Mouse (Mus musculus) left cerebral cortex, postnatal 4 days (tissue): ENCODE data around the gene Pllp. TPM values are rescaled to one million over a fixed set of nuclear protein-coding genes. Genes with fewer than 3 reads are reported as not detected.

Experiments
- DNase-seq: peaks from one replicate; pipeline ENCODE4 v3.0.0-alpha.2; 2022
- intact Hi-C: fragments of 180-260 bp; cut with DNase I; formaldehyde crosslinking; loops from one replicate; pipeline ENCODE4 v1.15.1; 2025
- total RNA-seq, 2 experiments: library from RNA; stranded (reverse); gene quantifications; 2 replicates each; pipeline ENCODE4 v1.2.3; 2021

The Pllp gene
- total RNA-seq, 2 experiments from 2014 or later = 7.3 to 8.5 TPM

- intact Hi-C loops = loop anchor here (2.0 to 5.0 kb wide), 3 partner anchors 69 to 172 kb away; partner anchors contain the start of genes Cpne2 and Cx3cl1
- peak; percentile 96 for DNase-seq
These were observed 8.0 kb upstream of the Pllp start for GRCm38 (mm10) chr8:94703972-94704668.

- peak; percentile 85 for DNase-seq
- intact Hi-C loops = loop anchor here (5.0 kb wide), 1 partner anchor 171 kb away; the partner anchor contains the start of gene Cpne2
These were observed 7.1 kb upstream of the Pllp start for GRCm38 (mm10) chr8:94702844-94703813.

GRCm38 (mm10) chr8:94702156-94702555 is 6.1 kb upstream of the Pllp start:
- DNase-seq = no peak
- intact Hi-C loops = loop anchor here (5.0 kb wide), 1 partner anchor 170 kb away; the partner anchor contains the start of gene Cpne2

GRCm38 (mm10) chr8:94700421-94700935 is 4.4 kb upstream of the Pllp start:
- intact Hi-C loops = loop anchor here (5.0 kb wide), 1 partner anchor 168 kb away; the partner anchor contains the start of gene Cpne2
- DNase-seq = no peak

- intact Hi-C loops = no loop called here
These were observed 3.3 kb upstream of the Pllp start for GRCm38 (mm10) chr8:94699366-94699765.

GRCm38 (mm10) chr8:94697956-94698355 is 1.9 kb upstream of the Pllp start:
- DNase-seq = no peak
- intact Hi-C loops = no loop called here

More at GRCm38 (mm10) chr8:94699366-94699765, 3.3 kb upstream of the Pllp start:
- no peak for DNase-seq

- intact Hi-C loops = no loop called here
- no peak for DNase-seq
These were observed 488 bp upstream of the Pllp start for GRCm38 (mm10) chr8:94696566-94696965.

- DNase-seq = no peak
- intact Hi-C loops = no loop called here
These were observed 611 bp downstream of the Pllp start for GRCm38 (mm10) chr8:94695341-94695993.

- intact Hi-C loops = no loop called here
- DNase-seq = no peak
These were observed 1.4 kb downstream of the Pllp start for GRCm38 (mm10) chr8:94694701-94695100.

GRCm38 (mm10) chr8:94685953-94686352 is 10.1 kb downstream of the Pllp start:
- intact Hi-C loops = no loop called here
- DNase-seq = no peak

- intact Hi-C loops = no loop called here
- no peak for DNase-seq
These were observed 11.8 kb downstream of the Pllp start for GRCm38 (mm10) chr8:94684287-94684686.

GRCm38 (mm10) chr8:94682732-94683524 is 13.2 kb downstream of the Pllp start:
- intact Hi-C loops = no loop called here
- DNase-seq = no peak

GRCm38 (mm10) chr8:94680414-94680813 is 15.7 kb downstream of the Pllp start:
- intact Hi-C loops = no loop called here
- DNase-seq = no peak

GRCm38 (mm10) chr8:94678582-94678981 is 17.5 kb downstream of the Pllp start:
- no peak for DNase-seq
- intact Hi-C loops = no loop called here

- intact Hi-C loops = no loop called here
- no peak for DNase-seq
These were observed 20.2 kb downstream of the Pllp start for GRCm38 (mm10) chr8:94675923-94676322.

- no peak for DNase-seq
- intact Hi-C loops = no loop called here
These were observed 21.7 kb downstream of the Pllp start for GRCm38 (mm10) chr8:94674384-94674783.

- intact Hi-C loops = no loop called here
These were observed 29.4 kb downstream of the Pllp start, which contains the start of gene Arl2bp for GRCm38 (mm10) chr8:94666456-94667308. Gene Arl2bp, plus strand, starts transcription at chr8:94666600.

GRCm38 (mm10) chr8:94664722-94665121 is 31.4 kb downstream of the Pllp start:
- intact Hi-C loops = no loop called here
- DNase-seq = no peak

More at GRCm38 (mm10) chr8:94666456-94667308, 29.4 kb downstream of the Pllp start, which contains the start of gene Arl2bp:
- DNase-seq = peak; percentile 96

GRCm38 (mm10) chr8:94660418-94660817 is 35.7 kb downstream of the Pllp start:
- no peak for DNase-seq
- intact Hi-C loops = no loop called here
